Mouse (Mus musculus): ENCODE results near the gene Dpm1. TPM values are rescaled to one million over a fixed set of nuclear protein-coding genes. Genes with fewer than 3 reads are reported as not detected.
A peak's percentile ranks its signal among the peaks of the same experiment; 100 is the strongest.

Gene Dpm1
- polyA plus RNA-seq, 1 experiment from 2014 or later, result 102 TPM

DNA sequence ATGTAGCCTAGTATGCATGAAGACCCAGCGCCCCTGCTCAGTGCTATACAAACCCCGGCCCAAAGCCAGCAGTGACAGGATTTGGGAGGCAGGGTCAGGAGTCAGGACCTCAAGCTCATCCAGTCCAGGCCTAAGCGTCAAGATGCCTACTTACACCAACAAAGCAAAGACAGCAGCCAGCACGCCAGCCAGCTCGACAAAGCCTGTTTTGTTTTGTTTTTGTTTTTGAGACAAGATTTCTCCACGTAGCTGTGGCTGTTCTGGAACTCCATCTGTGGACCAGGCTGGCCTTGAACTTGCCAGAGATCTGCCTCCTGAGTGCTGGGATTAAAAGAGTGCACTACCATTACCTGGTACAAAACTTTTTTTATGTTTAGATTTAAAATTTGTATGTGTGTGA lies 7.1 kb downstream of the Dpm1 start:
- 85% methylated on average over 6 of the region's 6 CpGs for WGBS
- no peaks in the 10 kb centered on the region for H3K9me3 ChIP-seq (replicated peaks)
- no peak overlapping the region for H3K27ac ChIP-seq (replicated peaks)
- no peak overlapping the region for H3K9ac ChIP-seq
- no peak overlapping the region for H3K4me3 ChIP-seq (replicated peaks)
- ATAC-seq (ENCODE audit: insufficient number of reproducible peaks, low FRiP score, low TSS enrichment, low read depth), result no peak
- peaks cover 4% of the 10 kb centered on the region for H3K4me1 ChIP-seq
- no peaks in the 10 kb centered on the region for H3K27me3 ChIP-seq
- peaks cover 76% of the 10 kb centered on the region for H3K36me3 ChIP-seq
- H3K4me2 ChIP-seq (replicated peaks), result no peak overlapping the region

GRCm38 (mm10) chr2:168213788-168214397 lies 16.5 kb downstream of the Dpm1 start:
- Histone ChIP-seq H3K4me2 (replicated peaks) (no peak overlapping the region), H3K4me1 (no peaks in the 10 kb centered on the region), H3K27ac (replicated peaks) (no peak overlapping the region), H3K9ac (no peak overlapping the region), H3K9me3 (replicated peaks) (no peaks in the 10 kb centered on the region), H3K4me3 (replicated peaks) (no peak overlapping the region), H3K36me3 (peaks cover 88% of the 10 kb centered on the region), H3K27me3 (no peaks in the 10 kb centered on the region)
- no peak for ATAC-seq (ENCODE audit: insufficient number of reproducible peaks, low FRiP score, low TSS enrichment, low read depth)
- 45% methylated on average over 5 of the region's 5 CpGs for WGBS

- no peak for ATAC-seq (ENCODE audit: insufficient number of reproducible peaks, low FRiP score, low TSS enrichment, low read depth)
- Histone ChIP-seq H3K27ac (replicated peaks) (peak overlapping the region; percentile 99; the same call in 1 of the 2 replicates), H3K36me3 (peaks cover 44% of the 10 kb centered on the region), H3K9ac (no peak overlapping the region), H3K4me2 (replicated peaks) (no peak overlapping the region), H3K4me1 (peaks cover 13% of the 10 kb centered on the region; the same call in 1 of the 2 replicates), H3K9me3 (replicated peaks) (no peaks in the 10 kb centered on the region), H3K4me3 (replicated peaks) (peak overlapping the region; percentile 87; the same call in 1 of the 2 replicates), H3K27me3 (no peaks in the 10 kb centered on the region)
- 94% methylated on average over 3 of the region's 3 CpGs for WGBS
Observed at GRCm38 (mm10) chr2:168207883-168208282, 22.5 kb downstream of the Dpm1 start.

GRCm38 (mm10) chr2:168206725-168207644 lies 23.4 kb downstream of the Dpm1 start, which contains the start of gene Adnp:
TSS of gene Adnp (minus strand) at chr2:168207112.
- H3K4me1 ChIP-seq, result peaks cover 13% of the 10 kb centered on the region; the same call in 1 of the 2 replicates
- H3K27me3 ChIP-seq, result no peaks in the 10 kb centered on the region
- H3K4me2 ChIP-seq (replicated peaks), result peak within 1 kb of the TSS; percentile 67
- peak within 1 kb of the TSS; percentile 100 for H3K9ac ChIP-seq
- peak within 1 kb of the TSS; percentile 99 for H3K27ac ChIP-seq (replicated peaks)
- 0% methylated on average over 66 of the region's 89 CpGs for WGBS
- peak within 1 kb of the TSS; percentile 87 for H3K4me3 ChIP-seq (replicated peaks)
- peak; percentile 89 for ATAC-seq (ENCODE audit: insufficient number of reproducible peaks, low FRiP score, low TSS enrichment, low read depth)
- no peaks in the 10 kb centered on the region for H3K9me3 ChIP-seq (replicated peaks)
- H3K36me3 ChIP-seq, result peaks cover 35% of the 10 kb centered on the region

DNA sequence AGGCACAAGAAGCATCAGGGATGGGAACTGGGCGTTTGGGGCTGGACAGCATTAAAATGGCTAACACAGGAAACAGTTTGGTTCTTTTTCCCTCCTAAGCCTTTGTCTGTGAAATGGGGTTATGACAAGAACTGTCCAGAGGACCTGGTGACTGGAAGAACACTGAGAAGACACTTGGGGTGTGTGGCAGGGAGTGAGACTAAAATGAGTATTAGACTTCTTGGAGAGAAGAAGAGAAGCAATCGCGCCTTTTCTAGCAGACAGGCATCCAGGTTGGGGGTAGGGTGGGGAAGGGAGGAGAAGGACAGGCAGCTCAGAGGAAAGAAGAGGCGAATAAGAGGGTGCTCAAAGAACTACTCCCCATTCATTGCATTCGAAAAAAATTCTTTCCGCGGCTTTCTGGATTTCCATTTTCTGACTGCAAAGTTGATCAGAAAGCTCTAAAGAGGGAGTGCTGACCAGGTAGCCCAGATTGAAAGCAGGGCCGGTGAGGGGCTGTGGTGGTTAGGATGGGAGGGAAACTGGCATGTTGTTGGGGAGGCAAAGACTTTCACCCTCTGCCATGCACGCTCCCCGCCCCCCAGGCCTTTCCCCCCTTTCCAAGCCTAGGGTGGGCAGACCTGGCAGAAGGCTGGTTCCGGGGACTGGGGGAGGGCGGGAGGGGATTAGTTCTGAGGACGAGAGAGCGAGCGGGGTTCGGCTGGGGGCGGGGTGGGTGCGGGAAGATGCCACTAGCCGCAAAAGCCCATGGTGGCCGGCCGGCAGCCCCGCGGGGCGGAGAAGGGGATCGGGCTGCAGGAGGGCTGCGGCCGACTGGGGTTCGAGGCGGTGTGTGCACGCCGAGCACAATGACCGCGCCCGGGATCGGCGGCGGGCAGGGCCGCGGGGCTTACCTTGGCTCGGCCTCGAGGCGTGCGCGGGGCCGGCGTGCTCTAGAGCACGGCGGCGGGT lies 24.4 kb downstream of the Dpm1 start:
- Histone ChIP-seq H3K4me3 (replicated peaks) (peak overlapping the region; percentile 87), H3K36me3 (peaks cover 29% of the 10 kb centered on the region), H3K4me1 (peaks cover 19% of the 10 kb centered on the region), H3K27ac (replicated peaks) (peak overlapping the region; percentile 99), H3K9ac (peak overlapping the region; percentile 100), H3K27me3 (no peaks in the 10 kb centered on the region), H3K4me2 (replicated peaks) (peak overlapping the region; percentile 67), H3K9me3 (replicated peaks) (no peaks in the 10 kb centered on the region)
- ATAC-seq (ENCODE audit: insufficient number of reproducible peaks, low FRiP score, low TSS enrichment, low read depth), result peak; percentile 16
- under 1% methylated on average over 43 of the region's 49 CpGs for WGBS

- Histone ChIP-seq H3K4me3 (replicated peaks) (peak overlapping the region; percentile 87), H3K9ac (peak overlapping the region; percentile 100), H3K4me2 (replicated peaks) (peak overlapping the region; percentile 67), H3K9me3 (replicated peaks) (no peaks in the 10 kb centered on the region), H3K4me1 (peaks cover 25% of the 10 kb centered on the region), H3K27ac (replicated peaks) (peak overlapping the region; percentile 99), H3K27me3 (no peaks in the 10 kb centered on the region), H3K36me3 (peaks cover 24% of the 10 kb centered on the region)
- WGBS, result 2% methylated on average over 6 of the region's 6 CpGs
- ATAC-seq (ENCODE audit: insufficient number of reproducible peaks, low FRiP score, low TSS enrichment, low read depth), result peak; percentile 47
Observed at GRCm38 (mm10) chr2:168205265-168205664, 25.1 kb downstream of the Dpm1 start.

- Histone ChIP-seq H3K36me3 (peaks cover 20% of the 10 kb centered on the region), H3K4me3 (replicated peaks) (peak overlapping the region; percentile 87), H3K9me3 (replicated peaks) (no peaks in the 10 kb centered on the region), H3K4me2 (replicated peaks) (peak overlapping the region; percentile 67), H3K27ac (replicated peaks) (no peak overlapping the region), H3K4me1 (peaks cover 30% of the 10 kb centered on the region), H3K27me3 (no peaks in the 10 kb centered on the region), H3K9ac (no peak overlapping the region)
- ATAC-seq (ENCODE audit: insufficient number of reproducible peaks, low FRiP score, low TSS enrichment, low read depth), result no peak
- WGBS, result 76% methylated on average over 8 of the region's 8 CpGs
Observed at GRCm38 (mm10) chr2:168204476-168204999, 25.9 kb downstream of the Dpm1 start.

GRCm38 (mm10) chr2:168200014-168200691 lies 30.2 kb downstream of the Dpm1 start:
- WGBS, result 71% methylated on average over 5 of the region's 5 CpGs
- no peak for ATAC-seq (ENCODE audit: insufficient number of reproducible peaks, low FRiP score, low TSS enrichment, low read depth)
- H3K4me2 ChIP-seq (replicated peaks), result no peak overlapping the region

GRCm38 (mm10) chr2:168199476-168199875 lies 30.9 kb downstream of the Dpm1 start:
- Histone ChIP-seq H3K36me3 (peaks cover 16% of the 10 kb centered on the region), H3K27me3 (no peaks in the 10 kb centered on the region), H3K4me1 (peaks cover 39% of the 10 kb centered on the region), H3K27ac (replicated peaks) (0 out of 2 replicates have a peak overlapping the region, but pooled peaks have one; percentile 7), H3K4me3 (replicated peaks) (no peak overlapping the region), H3K4me2 (replicated peaks) (no peak overlapping the region), H3K9ac (no peak overlapping the region), H3K9me3 (replicated peaks) (no peaks in the 10 kb centered on the region)
- WGBS, result 78% methylated on average over 4 of the region's 4 CpGs
- ATAC-seq (ENCODE audit: insufficient number of reproducible peaks, low FRiP score, low TSS enrichment, low read depth), result no peak

More at GRCm38 (mm10) chr2:168200014-168200691, 30.2 kb downstream of the Dpm1 start:
- H3K4me1 ChIP-seq, result peaks cover 41% of the 10 kb centered on the region
- H3K36me3 ChIP-seq, result peaks cover 16% of the 10 kb centered on the region
- H3K9ac ChIP-seq, result no peak overlapping the region
- H3K4me3 ChIP-seq (replicated peaks), result no peak overlapping the region
- H3K9me3 ChIP-seq (replicated peaks), result no peaks in the 10 kb centered on the region
- no peaks in the 10 kb centered on the region for H3K27me3 ChIP-seq
- no peak overlapping the region for H3K27ac ChIP-seq (replicated peaks)

- Histone ChIP-seq H3K4me2 (replicated peaks) (no peak overlapping the region), H3K9ac (no peak overlapping the region), H3K9me3 (replicated peaks) (no peaks in the 10 kb centered on the region), H3K27me3 (no peaks in the 10 kb centered on the region), H3K27ac (replicated peaks) (no peak overlapping the region), H3K4me3 (replicated peaks) (no peak overlapping the region), H3K4me1 (peaks cover 34% of the 10 kb centered on the region), H3K36me3 (peaks cover 16% of the 10 kb centered on the region)
- 88% methylated on average over 1 of the region's 1 CpGs for WGBS
- no peak for ATAC-seq (ENCODE audit: insufficient number of reproducible peaks, low FRiP score, low TSS enrichment, low read depth)
Observed at GRCm38 (mm10) chr2:168198421-168198820, 32.0 kb downstream of the Dpm1 start.
